Mouse (Mus musculus) ovary, postnatal 10 days (tissue): ENCODE measurements around the gene Galnt17.

Source experiments
- DNase-seq: peaks from one replicate; pipeline ENCODE4 v3.0.0; 2022; ENCODE audit warnings: low spot score

Gene Galnt17

DNA sequence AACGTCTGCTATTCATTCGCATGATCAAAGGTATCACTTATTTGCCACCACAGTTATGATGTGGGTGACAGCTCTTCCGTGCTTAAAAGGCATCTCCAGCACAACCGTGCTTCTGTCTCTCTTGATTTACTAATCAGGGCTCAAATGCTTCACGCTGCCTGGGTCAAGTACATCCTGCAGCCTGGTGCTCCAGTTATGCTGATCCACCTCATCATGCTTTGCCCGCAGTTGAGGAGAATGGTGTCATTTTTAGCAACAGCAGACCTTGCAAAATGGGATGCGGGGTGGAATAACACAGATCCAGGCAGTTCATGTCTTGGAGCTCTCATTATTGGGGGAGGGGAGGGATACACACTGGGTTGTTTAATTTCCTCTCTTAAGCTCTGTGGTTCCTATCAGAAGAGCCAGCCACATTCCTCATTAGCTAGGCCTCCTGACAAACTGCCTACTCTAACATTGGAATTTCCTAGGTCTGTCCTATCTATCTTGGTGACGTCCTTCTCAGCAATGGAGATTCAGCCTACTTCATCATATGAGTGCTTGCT lies 187.9 kb downstream of the Galnt17 start:
- DNase-seq, result no peak

DNA sequence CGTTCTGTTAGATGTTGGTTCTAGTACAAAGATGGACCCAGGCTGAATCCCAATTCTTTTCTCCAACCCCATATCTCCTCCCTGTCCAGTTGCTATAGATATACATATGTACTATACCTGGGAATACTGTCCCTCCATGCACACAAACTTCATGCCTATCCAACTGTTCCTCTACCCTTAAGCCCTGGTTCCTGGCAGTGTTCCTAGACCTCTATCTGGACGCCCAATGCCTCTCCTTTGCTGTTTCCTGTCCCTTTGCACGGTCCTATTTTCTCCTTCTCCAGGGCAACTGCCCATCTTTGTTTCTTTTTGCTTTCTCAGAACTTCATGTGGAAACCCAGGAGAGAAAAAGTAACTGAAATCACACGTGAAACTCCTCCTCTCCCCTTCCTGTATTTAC lies 188.4 kb downstream of the Galnt17 start:
- DNase-seq, result no peak

DNA sequence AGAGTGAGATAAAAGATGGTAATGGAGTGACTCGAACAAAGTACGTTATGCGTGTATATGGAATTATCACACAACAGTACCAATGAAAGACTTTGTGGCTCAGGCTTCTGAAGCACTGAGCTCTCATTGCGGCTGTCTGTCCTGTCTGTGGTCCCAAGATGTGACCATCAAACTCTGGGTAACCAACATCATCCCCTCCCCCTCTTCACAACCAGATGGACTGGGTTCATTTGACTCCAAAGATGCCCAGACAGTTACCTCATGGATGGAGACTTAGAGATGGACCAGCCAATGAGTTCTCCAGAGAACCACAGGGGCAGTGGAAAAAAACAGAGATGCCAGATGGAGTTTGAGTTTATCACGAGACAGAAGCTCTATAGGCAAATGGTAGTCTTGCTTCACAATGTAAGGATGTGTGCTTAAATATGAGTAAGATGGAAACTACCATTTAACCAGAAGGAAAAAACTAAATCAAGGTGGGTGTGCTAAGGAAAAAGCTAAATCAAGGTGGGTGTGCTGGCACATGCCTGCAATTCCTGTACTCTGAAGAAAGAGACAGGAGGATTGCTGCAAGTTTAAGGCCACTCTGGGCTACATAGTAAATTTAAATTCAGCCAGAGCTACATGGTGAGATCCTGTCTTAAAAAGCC lies 190.8 kb downstream of the Galnt17 start:
- DNase-seq, result no peak

- DNase-seq, result no peak
Measured at GRCm38 (mm10) chr5:131113850-131114470, 194.3 kb downstream of the Galnt17 start.

DNA sequence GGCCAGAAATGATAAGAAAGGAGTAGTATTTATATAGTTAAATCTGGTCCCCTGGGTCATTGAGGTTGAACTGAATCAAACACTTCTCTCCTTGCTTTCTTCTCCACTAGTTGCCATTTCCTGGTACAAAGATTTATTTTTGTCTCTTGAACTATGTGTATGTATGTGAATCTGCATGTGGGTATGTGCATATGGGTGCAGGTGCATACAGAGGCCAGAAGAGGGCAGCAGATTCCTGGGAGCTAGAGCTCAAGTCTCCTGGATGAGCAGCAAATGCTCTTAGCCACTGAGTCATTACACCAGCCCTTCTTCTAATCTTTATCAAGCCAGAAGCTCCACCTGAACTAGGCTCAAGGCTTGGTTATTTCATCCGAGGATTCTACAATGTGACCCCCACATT lies 201.1 kb downstream of the Galnt17 start:
- DNase-seq, result no peak

GRCm38 (mm10) chr5:131096824-131097223 lies 211.5 kb downstream of the Galnt17 start:
- no peak for DNase-seq

- no peak for DNase-seq
Measured at GRCm38 (mm10) chr5:131095635-131096034, 212.7 kb downstream of the Galnt17 start.

DNA sequence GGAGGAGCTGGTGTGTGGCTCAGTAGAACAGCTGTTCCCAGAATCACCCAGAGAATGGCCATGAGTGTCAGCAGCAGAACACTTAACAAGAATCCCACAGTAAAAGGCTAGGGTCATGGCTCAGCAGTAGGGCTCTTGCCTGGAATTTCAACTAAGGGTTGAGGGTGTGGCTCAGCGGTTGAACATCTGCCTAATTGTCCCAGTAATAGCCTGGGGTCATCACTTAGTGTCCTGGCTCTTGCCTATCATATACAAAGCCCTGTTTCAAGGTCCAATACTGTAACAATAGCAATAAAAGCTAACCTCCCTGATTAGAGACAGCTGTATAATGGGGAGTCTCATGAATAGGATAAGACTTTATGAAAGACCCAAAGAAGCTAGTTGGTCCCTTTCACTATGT lies 213.5 kb downstream of the Galnt17 start:
- DNase-seq, result no peak

- no peak for DNase-seq
Measured at GRCm38 (mm10) chr5:131094138-131094537, 214.2 kb downstream of the Galnt17 start.

- no peak for DNase-seq
Measured at GRCm38 (mm10) chr5:131089876-131090275, 218.4 kb downstream of the Galnt17 start.

DNA sequence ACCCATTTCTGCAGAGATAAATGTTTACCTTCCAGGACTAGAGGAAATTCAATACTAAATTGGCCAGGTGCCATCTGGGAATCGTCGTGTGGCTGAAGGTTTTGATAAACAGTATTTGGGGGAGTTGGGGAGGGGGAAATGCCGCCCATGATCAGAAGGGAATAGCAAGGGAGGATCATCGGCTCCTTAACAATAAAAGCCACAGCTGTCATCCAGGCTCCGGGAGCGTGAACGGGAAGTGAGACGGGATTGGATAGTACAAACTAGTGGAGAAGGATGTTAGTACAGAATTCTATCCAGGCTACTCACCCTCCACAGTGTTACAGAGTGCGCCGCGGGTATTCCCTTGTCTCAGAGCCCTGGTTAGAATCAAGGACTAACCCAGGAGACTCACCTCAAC lies 219.4 kb downstream of the Galnt17 start:
- DNase-seq, result no peak

- DNase-seq, result no peak
Measured at GRCm38 (mm10) chr5:131083072-131083657, 225.1 kb downstream of the Galnt17 start.

- no peak for DNase-seq
Measured at GRCm38 (mm10) chr5:131077682-131078081, 230.6 kb downstream of the Galnt17 start.

DNA sequence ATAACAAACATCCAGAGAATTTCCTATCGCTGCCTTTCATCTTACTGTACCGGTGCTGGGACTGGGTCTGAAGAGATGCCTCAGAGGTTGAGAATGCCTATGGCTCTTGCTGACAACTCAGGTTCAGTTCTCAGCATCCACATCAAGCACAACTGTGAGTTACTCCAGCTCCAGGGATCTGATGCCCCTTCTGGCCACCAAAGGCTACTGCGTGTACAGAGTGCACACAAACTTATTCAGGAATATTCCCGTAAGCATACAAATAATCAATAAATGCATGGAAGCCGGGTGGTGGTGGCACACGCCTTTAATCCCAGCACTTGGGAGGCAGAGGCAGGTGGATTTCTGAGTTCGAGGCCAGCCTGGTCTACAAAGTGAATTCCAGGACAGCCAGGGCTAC lies 232.5 kb downstream of the Galnt17 start:
- DNase-seq, result no peak

GRCm38 (mm10) chr5:131074295-131074694 lies 234.0 kb downstream of the Galnt17 start:
- DNase-seq, result no peak

GRCm38 (mm10) chr5:131065174-131065573 lies 243.1 kb downstream of the Galnt17 start:
- no peak for DNase-seq

GRCm38 (mm10) chr5:131048505-131048904 lies 259.8 kb downstream of the Galnt17 start:
- DNase-seq, result no peak

DNA sequence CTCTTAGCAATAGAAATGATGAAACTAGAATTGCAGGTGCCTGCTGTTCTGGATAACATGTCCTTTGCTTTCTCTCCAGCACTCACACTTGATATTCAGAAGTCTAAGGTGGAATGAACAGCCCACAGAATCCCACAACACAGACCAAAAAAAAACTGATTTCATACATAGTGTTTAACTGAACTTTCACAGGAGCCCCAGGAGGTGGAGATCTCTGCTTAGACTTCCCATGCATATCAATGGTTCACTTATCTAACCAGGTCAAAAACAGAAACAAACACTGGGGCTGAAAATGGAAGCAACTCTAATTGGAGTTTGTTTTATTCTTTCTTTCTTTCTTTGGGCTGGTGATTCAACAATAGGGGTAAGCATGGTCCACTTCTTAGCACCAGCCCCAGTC lies 265.2 kb downstream of the Galnt17 start:
- DNase-seq, result no peak

- no peak for DNase-seq
Measured at GRCm38 (mm10) chr5:131040441-131040840, 267.9 kb downstream of the Galnt17 start.

- DNase-seq, result no peak
Measured at GRCm38 (mm10) chr5:131039611-131040313, 268.5 kb downstream of the Galnt17 start.

DNA sequence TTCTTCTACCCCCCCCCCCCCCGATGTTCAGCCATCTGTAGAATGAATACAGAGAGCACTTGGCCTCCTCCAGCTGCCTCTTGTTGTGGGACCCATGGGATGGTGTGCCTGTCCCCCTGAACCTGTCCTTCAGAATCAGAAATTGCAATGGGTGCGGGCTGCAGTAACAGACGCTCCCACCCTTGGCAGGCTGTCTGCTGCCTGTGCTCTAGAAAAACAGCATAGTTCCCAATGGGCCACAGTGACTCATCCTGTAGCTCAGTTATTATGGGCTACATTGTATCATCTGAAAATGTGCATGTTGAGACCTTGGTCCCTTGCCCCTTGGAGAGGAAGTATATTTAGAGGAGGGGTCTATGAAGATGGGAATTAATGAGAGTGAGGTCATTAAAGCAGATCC lies 283.8 kb downstream of the Galnt17 start:
- DNase-seq, result no peak

DNA sequence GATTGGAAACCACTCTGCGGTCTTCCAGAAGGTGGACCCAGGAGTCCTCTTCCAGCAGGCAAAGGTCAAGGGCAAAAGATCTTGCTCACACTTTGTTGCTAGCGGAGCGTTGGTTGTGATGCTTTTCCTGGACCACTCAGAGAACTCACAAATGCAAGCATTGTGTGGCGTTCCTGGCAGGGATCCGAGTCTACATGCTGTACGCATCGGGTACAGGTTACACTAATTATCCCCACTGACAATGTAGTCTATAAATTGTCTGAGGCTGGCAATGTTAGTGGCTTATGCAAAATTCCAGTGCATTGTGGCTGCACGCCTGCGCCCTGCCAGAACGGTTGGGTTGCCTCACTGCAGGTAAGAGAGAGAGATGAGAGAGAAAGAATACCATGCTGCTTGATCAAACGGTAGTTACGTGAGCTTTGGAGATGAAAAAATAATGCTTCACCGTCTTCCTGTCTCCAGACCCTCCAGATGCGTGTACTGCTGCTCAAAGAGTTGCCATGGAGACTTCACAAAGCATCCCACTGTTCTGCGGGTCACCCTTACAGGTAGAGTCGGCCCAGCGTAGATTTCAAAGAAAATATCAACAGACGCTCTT lies 285.8 kb downstream of the Galnt17 start:
- no peak for DNase-seq
